Mouse (Mus musculus): ENCODE data around the gene Hoxd10.

The Hoxd10 gene

DNA sequence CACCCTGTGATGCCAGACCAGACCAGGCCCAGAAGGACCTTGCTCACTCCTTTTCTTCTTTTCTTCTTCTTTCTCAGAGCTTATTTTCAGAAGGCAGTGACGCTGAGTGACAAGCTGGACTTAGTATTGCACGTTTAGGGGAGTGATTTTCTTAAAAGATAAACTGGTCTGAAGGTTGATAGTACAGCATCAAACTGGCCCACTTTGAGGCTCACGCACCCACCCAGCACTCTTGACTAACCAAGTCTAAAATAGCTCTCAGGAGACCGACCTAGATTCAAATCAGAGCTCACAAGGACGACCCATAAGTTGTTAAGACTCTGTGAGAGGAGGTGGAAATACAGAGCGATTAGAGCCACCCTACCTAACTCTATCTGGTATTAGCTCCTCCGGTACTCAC is 25.3 kb upstream of the Hoxd10 start:
- DNase-seq (ENCODE audit: low spot score in 2 of 2) = no peak

DNA sequence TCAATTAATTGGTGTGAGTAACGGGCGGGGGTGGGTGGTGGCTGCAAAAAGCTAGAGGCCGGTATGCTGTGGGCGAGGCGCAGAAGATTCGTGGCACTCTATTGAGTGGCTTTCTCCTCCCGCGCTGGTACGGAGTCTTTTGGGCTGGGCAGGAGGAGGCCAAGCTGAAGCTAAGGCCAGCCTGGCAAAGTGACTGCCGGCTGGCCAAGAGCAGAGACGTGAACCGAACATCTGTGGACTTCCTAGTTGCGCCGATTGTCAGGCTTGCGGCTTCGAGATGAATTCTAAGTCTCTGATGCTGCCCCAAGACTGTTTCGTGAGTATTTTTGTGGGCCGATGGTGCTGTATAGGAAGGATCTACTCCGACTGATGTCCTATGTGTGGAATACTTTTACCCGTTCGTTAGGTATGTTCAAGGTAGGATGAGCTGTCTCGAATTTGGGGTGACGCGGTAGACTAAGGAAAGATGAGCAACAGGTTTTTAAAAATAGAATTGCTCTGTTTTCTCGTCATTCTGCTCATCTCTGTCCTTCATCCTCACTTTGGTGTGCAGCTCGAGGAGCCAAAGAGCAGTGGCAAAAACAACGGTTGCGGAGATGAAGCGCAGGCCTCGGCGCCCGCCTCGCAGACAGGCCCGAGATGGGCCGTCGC is 24.4 kb upstream of the Hoxd10 start:
- DNase-seq (ENCODE audit: low spot score in 2 of 2) = no peak

DNA sequence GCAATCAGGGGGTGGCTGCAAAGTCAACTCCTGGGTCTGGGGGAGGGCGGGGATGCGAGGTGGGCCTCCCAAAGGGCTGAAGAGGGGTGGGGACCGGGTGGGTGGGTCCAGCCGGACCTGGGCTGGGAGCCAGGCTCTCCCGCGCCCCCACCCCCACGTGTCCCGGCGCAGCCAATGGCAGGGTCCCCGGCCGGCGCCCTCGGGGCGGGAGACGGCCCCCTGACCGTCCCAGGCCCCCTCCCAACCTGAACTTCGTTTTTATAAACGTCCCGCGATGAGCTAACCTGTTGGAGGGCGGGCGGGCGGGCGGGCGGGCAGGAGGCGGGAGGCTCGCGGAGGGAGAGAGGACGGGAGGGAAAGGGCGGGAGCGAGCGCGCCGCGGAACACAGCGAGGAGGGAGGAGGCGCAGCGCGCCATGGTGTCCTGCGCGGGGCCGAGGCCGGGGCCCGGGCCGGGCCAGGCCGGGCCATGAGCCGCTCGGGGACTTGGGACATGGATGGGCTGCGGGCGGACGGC is 23.8 kb upstream of the Hoxd10 start, which contains the start of gene Hoxd13:
Gene Hoxd13, plus strand, starts transcription at position 469 of the 516 bp plus-strand sequence.
- DNase-seq (ENCODE audit: low spot score in 2 of 2) = no peak

DNA sequence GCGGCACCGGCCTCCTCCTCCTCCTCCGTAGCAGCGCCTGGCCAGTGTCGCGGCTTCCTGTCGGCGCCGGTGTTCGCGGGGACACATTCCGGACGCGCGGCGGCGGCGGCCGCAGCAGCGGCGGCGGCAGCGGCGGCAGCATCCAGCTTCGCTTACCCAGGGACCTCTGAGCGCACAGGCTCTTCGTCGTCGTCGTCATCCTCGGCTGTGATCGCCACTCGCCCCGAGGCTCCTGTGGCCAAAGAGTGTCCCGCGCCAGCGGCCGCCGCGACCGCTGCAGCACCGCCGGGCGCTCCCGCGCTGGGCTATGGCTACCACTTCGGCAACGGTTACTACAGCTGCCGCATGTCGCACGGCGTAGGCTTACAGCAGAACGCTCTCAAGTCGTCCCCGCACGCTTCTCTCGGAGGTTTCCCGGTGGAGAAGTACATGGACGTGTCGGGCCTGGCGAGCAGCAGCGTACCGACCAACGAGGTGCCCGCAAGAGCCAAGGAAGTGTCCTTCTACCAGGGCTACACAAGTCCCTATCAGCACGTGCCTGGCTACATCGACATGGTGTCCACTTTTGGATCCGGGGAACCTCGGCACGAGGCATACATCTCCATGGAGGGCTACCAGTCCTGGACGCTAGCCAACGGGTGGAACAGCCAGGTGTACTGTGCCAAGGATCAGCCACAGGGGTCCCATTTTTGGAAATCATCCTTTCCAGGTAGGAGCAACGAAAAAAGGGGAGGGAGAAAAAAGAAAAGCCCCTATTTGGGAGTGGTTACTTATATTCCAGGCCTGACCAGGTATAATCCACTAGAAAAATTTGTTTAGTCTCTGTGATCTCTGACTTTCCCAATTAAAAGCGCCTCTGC is 23.1 kb upstream of the Hoxd10 start:
- DNase-seq (ENCODE audit: low spot score in 2 of 2) = no peak

DNA sequence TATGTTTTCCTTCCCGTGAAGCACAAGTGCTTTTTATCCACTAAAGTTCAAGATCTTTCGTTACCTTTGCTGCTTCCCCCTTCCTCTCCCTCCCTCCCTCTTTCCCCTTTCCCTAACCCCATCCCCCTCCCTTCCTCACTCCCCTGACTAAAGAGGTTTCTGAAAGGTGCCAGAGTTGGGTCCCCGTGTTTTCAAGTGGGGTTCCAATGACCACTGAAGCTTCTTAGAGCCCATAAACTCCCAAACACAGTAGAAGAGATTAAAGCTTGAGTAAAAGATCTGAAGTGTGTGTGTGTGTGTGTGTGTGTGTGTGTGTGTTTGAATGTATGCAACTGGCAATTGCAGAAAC is 22.5 kb upstream of the Hoxd10 start:
- no peak for DNase-seq (ENCODE audit: low spot score in 2 of 2)

DNA sequence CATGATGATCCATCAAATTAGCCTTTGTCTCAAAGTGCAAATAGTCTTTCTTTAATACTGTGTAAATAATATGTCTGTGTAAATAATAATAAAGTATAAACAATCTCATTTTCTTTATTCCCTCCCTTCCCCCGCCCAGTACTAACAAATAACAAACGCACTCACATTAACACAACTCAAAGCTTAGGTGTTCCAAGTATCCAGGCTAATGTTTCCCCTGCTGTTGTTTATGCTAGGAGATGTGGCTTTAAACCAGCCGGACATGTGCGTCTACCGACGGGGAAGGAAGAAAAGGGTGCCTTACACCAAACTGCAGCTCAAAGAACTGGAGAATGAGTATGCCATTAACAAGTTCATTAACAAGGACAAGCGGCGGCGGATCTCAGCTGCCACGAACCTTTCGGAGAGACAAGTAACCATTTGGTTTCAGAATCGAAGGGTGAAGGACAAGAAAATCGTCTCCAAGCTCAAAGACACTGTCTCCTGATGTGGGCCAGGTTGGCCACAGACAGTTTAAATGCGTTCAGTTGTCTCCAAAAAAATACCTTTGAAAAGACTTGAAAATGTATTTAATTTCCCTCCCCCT is 22.0 kb upstream of the Hoxd10 start:
- DNase-seq (ENCODE audit: low spot score in 2 of 2) = no peak

DNA sequence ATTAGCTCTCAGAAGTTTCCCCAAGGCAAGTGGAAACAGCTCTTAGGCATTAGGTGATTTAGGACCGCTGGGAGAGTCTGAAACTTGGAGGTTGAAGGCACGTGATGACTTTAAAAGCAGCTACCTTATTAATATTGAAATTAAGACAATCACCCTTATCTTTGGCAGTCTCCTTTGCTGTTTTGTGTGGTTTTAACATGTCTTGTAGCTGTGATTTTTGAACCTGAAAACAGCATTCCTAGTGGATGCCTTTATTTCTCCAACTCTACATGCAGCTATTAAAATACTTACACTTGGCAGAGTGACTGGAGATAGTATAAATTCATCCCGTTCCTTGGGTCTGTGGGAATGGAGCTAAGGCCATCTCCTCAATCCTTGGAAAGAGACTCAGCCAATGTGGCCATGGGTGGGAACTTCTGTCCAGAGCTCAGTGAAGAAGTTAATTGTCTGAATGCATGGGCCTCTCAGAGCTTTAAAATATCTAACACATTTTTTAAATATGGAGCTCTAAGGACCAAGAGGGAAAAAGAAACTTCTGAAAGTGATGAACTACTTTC is 21.0 kb upstream of the Hoxd10 start:
- no peak for DNase-seq (ENCODE audit: low spot score in 2 of 2)

DNA sequence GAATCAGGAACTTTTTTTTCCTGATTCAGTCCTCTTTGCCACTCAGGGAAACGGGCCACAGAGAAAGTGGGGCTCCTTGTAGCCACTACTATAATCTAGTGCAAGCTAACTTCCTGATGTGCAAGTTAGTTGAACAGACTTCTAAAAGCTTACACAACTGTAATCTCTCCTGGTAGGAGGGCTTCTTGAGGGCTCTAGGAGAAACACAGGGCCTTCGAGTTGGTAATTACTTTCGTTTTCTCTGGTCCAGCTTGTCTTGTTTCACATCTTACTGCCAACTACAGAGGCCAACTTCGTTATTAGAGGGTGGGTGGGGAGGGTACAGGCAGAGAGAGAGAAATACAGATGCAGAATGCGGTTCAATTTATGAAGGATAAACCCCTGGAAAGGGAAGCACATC is 19.9 kb upstream of the Hoxd10 start:
- DNase-seq (ENCODE audit: low spot score in 2 of 2) = no peak

DNA sequence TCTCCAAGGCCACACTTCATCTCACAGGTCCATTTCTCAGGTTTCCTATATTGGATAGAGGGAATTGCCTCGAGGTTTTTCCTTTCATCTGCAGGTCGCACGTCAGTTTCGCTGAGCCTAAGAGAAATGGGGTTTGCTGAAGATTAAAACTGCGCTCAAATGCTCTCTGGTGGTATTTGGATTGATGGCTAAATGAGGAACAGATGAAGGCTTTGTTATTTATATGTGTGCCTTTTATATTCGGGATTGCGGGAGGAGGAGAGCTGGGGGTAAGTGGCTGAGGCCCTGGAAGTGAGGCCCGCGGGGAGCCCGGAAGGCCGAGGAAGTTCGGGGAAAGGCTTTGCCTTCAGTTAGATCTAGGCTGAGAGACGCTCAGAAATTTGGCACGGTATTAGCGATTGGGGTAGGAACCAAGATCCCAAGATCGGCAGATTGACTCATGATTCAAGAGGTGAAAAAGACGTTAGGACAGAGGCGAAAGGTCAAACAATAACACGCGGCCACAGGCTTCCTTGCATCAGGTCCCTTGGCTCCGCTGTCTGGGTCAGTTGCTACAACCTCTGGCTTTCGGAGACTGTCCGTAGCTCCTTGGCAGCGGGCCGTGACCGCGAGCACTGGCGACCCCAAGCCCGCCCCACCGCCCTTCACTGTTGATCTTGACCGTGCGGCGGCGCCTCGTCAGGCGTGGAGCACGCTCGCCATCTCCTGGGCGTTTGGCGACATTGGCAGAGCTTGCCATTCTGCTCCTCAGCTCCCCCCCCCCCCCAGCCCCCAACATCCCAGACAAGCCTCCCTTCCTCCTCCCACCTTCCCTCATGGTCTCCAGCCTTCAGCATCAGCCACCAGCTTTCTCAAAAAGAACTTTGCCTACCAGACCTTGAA is 19.0 kb upstream of the Hoxd10 start:
- DNase-seq (ENCODE audit: low spot score in 2 of 2) = peak; percentile 28 to 36

DNA sequence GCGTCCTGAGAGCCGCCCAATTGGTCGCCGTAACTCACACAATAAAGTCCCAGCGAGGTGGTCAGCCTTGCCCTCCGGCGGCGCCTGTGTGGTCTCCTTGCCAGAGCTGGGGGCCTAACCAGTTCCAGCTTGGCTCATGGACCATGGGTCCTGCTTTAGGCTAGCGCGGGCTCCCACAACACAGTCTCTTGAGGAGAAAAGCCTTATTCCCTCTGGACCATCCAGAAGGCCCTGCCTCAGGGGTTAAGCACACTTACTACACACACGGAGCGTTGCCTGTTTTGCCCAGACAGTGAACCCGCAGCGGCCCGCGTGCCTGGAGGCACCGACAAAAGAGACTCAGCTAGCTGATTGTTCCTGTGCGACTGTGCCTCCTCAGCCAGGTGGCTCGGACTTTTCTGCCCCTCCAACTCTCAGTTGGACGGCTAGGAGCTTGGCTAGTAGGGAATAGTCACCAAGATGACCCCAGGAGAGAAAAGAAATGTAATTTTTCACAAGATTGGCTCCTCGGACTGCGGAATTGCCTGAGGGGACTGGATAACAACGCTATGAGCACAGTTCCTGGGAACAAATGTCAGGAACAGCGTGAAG is 17.8 kb upstream of the Hoxd10 start:
- DNase-seq (ENCODE audit: low spot score in 2 of 2) = no peak

DNA sequence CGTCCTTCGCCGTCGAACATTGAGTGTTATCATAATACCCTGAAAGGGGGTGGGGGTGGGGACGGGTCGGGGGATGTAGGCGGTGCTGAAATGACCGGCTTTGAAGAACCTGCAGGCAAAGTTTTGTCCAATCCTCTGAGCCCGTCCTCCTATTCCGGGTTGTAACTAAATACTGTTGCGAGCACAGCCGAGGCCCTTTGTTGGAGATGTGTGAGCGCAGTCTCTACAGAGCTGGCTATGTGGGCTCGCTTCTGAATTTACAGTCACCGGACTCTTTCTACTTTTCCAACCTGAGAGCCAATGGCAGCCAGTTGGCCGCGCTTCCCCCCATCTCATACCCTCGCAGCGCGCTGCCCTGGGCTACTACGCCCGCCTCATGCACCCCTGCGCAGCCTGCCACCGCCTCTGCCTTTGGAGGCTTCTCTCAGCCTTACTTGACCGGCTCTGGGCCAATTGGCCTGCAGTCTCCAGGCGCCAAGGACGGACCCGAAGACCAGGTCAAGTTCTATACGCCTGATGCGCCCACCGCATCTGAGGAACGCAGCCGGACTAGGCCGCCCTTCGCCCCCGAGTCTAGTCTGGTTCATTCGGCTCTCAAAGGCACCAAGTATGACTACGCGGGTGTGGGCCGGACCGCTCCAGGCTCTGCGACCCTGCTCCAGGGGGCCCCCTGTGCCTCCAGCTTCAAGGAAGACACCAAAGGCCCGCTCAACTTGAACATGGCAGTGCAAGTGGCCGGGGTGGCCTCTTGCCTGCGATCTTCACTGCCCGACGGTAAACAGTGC is 16.7 kb upstream of the Hoxd10 start, which contains the start of gene Hoxd12:
Gene Hoxd12, plus strand, starts transcription at position 133 of the 785 bp plus-strand sequence.
- DNase-seq (ENCODE audit: low spot score in 2 of 2) = no peak

DNA sequence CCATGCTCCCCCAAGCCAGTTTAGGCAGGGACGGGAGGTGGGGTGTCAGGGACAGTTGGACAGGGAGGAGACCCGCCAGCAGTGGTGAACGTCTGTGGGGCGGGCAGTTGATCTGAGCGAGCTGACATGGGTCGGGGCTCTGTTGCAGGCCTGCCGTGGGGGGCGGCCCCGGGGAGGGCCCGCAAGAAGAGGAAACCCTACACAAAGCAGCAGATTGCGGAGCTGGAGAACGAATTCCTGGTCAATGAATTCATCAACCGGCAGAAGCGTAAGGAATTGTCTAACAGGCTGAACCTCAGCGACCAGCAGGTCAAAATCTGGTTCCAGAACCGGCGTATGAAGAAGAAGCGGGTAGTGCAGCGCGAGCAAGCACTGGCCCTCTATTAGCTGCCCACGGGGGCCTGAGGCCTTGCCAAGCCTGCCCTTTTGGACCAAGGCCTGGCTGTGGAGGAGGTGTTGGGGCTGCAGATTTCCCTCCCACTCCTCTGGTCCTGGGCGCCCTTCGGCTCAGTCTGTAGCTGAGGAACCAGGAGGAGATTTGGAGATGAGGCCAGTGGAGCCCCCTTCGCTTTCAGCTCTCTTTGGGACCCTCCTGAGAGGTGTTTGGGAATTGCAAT is 15.9 kb upstream of the Hoxd10 start:
- DNase-seq (ENCODE audit: low spot score in 2 of 2) = no peak

DNA sequence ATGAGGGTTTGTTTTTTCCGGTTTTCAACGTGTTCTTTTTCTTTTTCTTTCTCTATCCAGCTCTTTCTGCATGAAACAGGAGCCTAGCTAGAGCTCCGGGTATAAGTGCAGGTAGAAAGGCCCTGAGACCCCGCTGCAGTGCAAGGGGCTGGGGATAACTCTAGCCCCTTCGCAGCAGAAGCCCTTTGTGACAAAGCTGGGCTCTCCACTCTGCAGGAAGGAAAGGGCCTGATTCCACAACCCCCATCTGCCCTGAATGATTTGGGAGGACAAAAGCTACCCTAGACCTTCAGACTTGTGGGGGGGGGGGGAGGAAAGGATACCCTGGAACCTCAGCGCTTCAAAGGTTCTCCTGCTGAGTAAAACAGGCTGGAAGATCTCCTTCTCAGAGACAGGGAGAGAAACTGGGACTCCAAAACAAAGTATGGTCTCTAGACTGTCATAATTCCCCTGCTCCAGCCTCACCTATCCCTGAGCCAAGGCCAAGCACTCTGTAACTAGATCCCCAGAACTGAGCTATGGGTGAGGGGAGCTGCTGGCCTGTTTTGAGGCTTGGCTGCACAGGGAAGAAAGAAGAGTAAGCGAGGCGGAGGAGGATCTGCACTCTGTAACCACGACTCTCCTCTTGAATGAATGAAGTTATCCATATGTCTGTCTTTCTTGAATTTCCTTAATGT is 15.2 kb upstream of the Hoxd10 start:
- no peak for DNase-seq (ENCODE audit: low spot score in 2 of 2)

DNA sequence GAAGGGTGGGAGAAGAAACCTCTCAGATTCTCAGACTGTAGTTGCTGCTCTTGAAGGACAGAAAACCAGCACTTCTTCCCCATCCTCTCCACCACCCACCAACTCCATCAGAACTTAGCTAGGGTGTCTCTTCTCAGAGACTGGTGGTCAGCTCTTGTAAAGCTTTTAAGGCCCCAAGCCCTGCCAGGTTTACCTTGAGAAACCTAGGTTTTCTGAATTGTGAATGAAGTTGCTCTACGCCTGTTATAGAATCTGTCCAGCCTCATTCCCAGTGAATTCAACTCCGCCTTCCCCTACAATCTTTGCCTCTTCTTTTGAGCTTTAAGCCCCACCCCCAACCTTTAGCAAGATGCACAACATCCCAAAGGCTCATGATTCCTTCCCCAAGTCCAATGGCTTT is 14.6 kb upstream of the Hoxd10 start:
- DNase-seq (ENCODE audit: low spot score in 2 of 2) = no peak

DNA sequence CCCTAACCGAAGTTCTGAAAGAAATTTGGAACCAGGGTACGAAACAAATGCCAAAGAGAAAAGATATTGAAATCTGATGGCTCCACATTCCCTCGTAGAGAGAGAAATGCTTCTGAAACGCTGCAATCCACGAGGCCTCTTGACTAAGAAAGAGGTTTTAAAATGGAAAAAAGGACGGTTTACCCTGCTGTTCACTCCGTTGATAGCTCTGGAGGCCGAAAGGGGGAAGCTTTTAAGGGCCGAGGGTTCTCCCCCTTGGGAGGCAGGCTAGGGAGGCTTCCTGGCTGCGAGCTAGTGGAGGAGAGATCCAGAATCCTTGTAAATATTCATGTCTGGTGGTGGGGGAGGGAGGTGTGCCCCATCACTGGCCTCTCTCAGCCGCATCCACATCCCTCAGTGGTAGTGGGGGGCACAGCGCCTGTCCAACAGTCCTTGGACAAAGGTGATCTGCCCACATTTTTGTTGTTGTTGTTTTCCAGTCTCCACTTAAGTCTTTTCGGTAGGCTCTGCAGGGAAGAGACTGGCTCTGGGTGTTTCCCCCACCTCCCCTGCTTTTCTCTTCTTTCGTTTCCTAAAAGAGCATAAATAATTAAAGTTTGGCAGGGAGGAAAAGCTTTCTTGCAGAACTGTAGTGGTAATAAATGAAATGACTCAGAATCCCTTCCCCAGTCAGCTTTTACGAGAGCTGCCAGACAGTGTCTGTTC is 12.7 kb upstream of the Hoxd10 start, which contains the start of gene Hoxd11:
Gene Hoxd11, plus strand, starts transcription at position 667 of the 705 bp plus-strand sequence.
- no peak for DNase-seq (ENCODE audit: low spot score in 2 of 2)

DNA sequence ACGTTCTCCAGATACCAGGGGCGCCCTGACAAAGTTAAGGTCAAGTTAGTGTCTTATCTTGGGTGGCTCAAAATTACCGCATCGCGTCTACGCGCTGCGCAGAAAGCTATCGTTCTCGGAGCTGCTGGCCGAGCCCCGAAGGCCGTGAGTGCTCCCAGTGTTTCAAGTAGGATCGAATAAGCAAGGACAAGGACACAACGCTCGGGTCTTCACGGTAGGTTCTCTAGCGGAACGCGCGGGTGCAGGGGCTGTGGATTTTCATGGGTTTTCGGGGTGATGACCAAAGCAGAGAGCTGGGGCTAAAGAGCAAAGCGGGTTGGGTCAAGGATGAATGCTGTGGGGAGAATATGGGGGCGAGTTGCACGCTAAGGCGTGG is 12.1 kb upstream of the Hoxd10 start:
- no peak for DNase-seq (ENCODE audit: low spot score in 2 of 2)

DNA sequence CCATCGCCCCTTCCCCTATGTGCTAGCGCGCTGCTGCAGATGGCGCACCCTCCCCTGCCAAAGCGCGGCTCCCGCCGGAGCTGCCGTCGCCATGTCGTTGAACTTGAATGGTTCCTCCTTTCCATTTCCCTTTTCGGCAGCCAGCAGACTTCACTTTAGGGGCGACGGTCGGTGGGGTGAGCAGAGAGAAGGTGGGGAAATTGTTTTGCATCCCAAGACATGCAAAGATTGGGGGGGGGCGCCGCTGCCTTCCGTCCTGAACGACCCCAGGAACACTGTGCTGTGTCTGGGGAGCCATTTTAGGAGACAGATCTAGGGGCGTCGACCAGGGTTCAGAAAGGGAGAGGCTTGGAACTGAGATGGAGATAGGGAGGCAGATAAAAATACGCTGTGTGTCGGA is 11.7 kb upstream of the Hoxd10 start:
- no peak for DNase-seq (ENCODE audit: low spot score in 2 of 2)

Data from thymus, postnatal 10 days (tissue).